In genomic region chr8:107085358-107085757, GRCm38 (mm10) we compare ENCODE assay signal across 13 mouse cellular contexts. TPM values are rescaled to one million over a fixed set of nuclear protein-coding genes. Genes with fewer than 3 reads are reported as not detected.
DNase-seq lines count a peak whose midpoint lies in the region; ATAC-seq and TF ChIP-seq lines count a peak whose summit lies in the region.
"Had no signal": no experiment of that assay in that cellular context is flagged by ENCODE, and none has a peak within 500 bp of the region (broad histone marks: within the 10 kb centered on the region; RNA-seq: fewer than 3 reads in every experiment).

No protein-coding gene starts in this region.

- H3K4me3 ChIP-seq in gastrocnemius, adult 2 months: no peak overlapping the region
- no peak overlapping the region for H3K4me3 ChIP-seq in midbrain, embryonic 14.5 days (replicated peaks; ENCODE audit: low read depth, low read length)
- no peak overlapping the region for H3K4me3 ChIP-seq in midbrain, embryonic 10.5 days
- H3K4me3 ChIP-seq: embryonic facial prominence, embryonic 12.5 days; limb, embryonic 13.5 days; midbrain, embryonic 15.5 days had no signal

- no peak for DNase-seq in gastrocnemius, adult 2 months
- DNase-seq in gastrocnemius, postnatal 14 days: no peak
- peak; percentile 7 for DNase-seq in midbrain, embryonic 14.5 days
- no peak for DNase-seq in midbrain, embryonic 10.5 days (ENCODE audit: low spot score)
- DNase-seq in adipocyte (ENCODE audit: low spot score): peak; percentile 21
- DNase-seq in thymus, postnatal 25 days: peak; percentile 33
- no peak for DNase-seq in urinary bladder, postnatal 14 days (ENCODE audit: low spot score)
- no peak for DNase-seq in heart, postnatal 14 days
- DNase-seq: heart, postnatal 10 days had no signal

- no peak overlapping the region for H3K27ac ChIP-seq in gastrocnemius, adult 2 months
- H3K27ac ChIP-seq in midbrain, embryonic 14.5 days (replicated peaks; ENCODE audit: low read depth, low read length): no peak overlapping the region
- H3K27ac ChIP-seq in midbrain, embryonic 10.5 days (replicated peaks): no peak overlapping the region
- H3K27ac ChIP-seq: embryonic facial prominence, embryonic 12.5 days; limb, embryonic 13.5 days; midbrain, embryonic 15.5 days had no signal

- WGBS in midbrain, embryonic 14.5 days: 98% methylated on average over 17 of the region's 17 CpGs
- WGBS in midbrain, embryonic 10.5 days: 98% methylated on average over 17 of the region's 17 CpGs

- ATAC-seq in midbrain, embryonic 14.5 days (ENCODE audit: low FRiP score, low TSS enrichment): no peak
- ATAC-seq: midbrain, embryonic 15.5 days had no signal

- intact Hi-C loops in gastrocnemius, adult 2 months (cut with DNase I): no loop called here
- intact Hi-C loops in gastrocnemius, postnatal 14 days (cut with DNase I; ENCODE audit: low total_unique reads): no loop called here
- intact Hi-C loops in heart, postnatal 14 days (cut with DNase I): no loop called here

- no peak overlapping the region for H3K9ac ChIP-seq in midbrain, embryonic 14.5 days (replicated peaks; ENCODE audit: low read length)
- H3K9ac ChIP-seq: embryonic facial prominence, embryonic 12.5 days; limb, embryonic 13.5 days; midbrain, embryonic 15.5 days had no signal

- H3K4me1 ChIP-seq in midbrain, embryonic 14.5 days (ENCODE audit: control insufficient read depth, insufficient read depth, low read length): no peaks in the 10 kb centered on the region
- H3K4me1 ChIP-seq in midbrain, embryonic 10.5 days: no peaks in the 10 kb centered on the region
- H3K4me1 ChIP-seq: embryonic facial prominence, embryonic 12.5 days; limb, embryonic 13.5 days; midbrain, embryonic 15.5 days had no signal

- H3K27me3 ChIP-seq in midbrain, embryonic 14.5 days (ENCODE audit: control insufficient read depth, insufficient read depth, low read length): no peaks in the 10 kb centered on the region
- H3K27me3 ChIP-seq in midbrain, embryonic 10.5 days (ENCODE audit: low read depth, poor library complexity, severe bottlenecking): no peaks in the 10 kb centered on the region
- H3K27me3 ChIP-seq: embryonic facial prominence, embryonic 12.5 days; limb, embryonic 13.5 days; midbrain, embryonic 15.5 days had no signal

- H3K9me3 ChIP-seq in midbrain, embryonic 14.5 days (ENCODE audit: control insufficient read depth, low read length): no peaks in the 10 kb centered on the region
- no peaks in the 10 kb centered on the region; the same call in 1 of the 2 replicates for H3K9me3 ChIP-seq in midbrain, embryonic 10.5 days (replicated peaks)
- H3K9me3 ChIP-seq: embryonic facial prominence, embryonic 12.5 days; midbrain, embryonic 15.5 days had no signal

- H3K36me3 ChIP-seq in midbrain, embryonic 14.5 days (ENCODE audit: control insufficient read depth, insufficient read depth, low read length): peaks cover 55% of the 10 kb centered on the region
- peaks cover 95% of the 10 kb centered on the region for H3K36me3 ChIP-seq in midbrain, embryonic 10.5 days

- no peak overlapping the region for H3K4me2 ChIP-seq in midbrain, embryonic 14.5 days (ENCODE audit: low read length)
- H3K4me2 ChIP-seq: embryonic facial prominence, embryonic 12.5 days; limb, embryonic 13.5 days; midbrain, embryonic 15.5 days had no signal

- peak; percentile 35 for TF ChIP-seq CTCF in gastrocnemius, adult 2 months (IDR thresholded peaks at IDR 0.05)

RNA-seq across cellular contexts. Expression of gene Terf2, which starts 11.0 kb away (rescaled TPM):
- 10 to 100 TPM; 14.7 to 15.1 TPM for total RNA-seq in gastrocnemius, adult 2 months (2021)
- 10 to 100 TPM; 10.1 to 15.9 TPM for total RNA-seq in gastrocnemius, postnatal 14 days (2021)
- 23.3 and 27.6 TPM in 2 replicates for polyA plus RNA-seq in midbrain, embryonic 14.5 days (2014; fragmentation: Nextera tagmentation; extraction: Ambion mirVana)
- polyA plus RNA-seq in midbrain, embryonic 10.5 days (2016; fragmentation: Nextera tagmentation; extraction: Ambion mirVana): 19.1 and 19.6 TPM in 2 replicates
- 10 to 100 TPM; 14.4 to 15.0 TPM for total RNA-seq in heart, postnatal 14 days (2021)

RNA-seq across cellular contexts. Expression of gene Tmed6, which starts 19.9 kb away (rescaled TPM):
- not detected for total RNA-seq in gastrocnemius, adult 2 months (2021)
- total RNA-seq in gastrocnemius, postnatal 14 days (2021): not detected
- not detected in 2 replicates for polyA plus RNA-seq in midbrain, embryonic 14.5 days (2014; fragmentation: Nextera tagmentation; extraction: Ambion mirVana)
- polyA plus RNA-seq in midbrain, embryonic 10.5 days (2016; fragmentation: Nextera tagmentation; extraction: Ambion mirVana): not detected in 2 replicates
- not detected for total RNA-seq in heart, postnatal 14 days (2021)
- total RNA-seq: gastrocnemius, adult 8-10 months; heart, postnatal 10 days had no signal
- polyA plus RNA-seq: embryonic facial prominence, embryonic 12.5 days; limb, embryonic 13.5 days; midbrain, embryonic 15.5 days had no signal

RNA-seq across cellular contexts. Expression of gene Nip7, which starts 28.7 kb away (rescaled TPM):
- 10 to 100 TPM; 19.3 to 20.7 TPM for total RNA-seq in gastrocnemius, adult 2 months (2021)
- total RNA-seq in gastrocnemius, postnatal 14 days (2021): 10 to 100 TPM; 18.3 to 24.7 TPM
- polyA plus RNA-seq in midbrain, embryonic 14.5 days (2014; fragmentation: Nextera tagmentation; extraction: Ambion mirVana): 73.3 and 78.7 TPM in 2 replicates
- polyA plus RNA-seq in midbrain, embryonic 10.5 days (2016; fragmentation: Nextera tagmentation; extraction: Ambion mirVana): 113 and 125 TPM in 2 replicates
- 10 to 100 TPM; 19.5 to 24.2 TPM for total RNA-seq in heart, postnatal 14 days (2021)

RNA-seq across cellular contexts. Expression of gene Cog8, which starts 28.9 kb away (rescaled TPM):
- total RNA-seq in gastrocnemius, adult 2 months (2021): 10 to 100 TPM; 18.7 to 20.3 TPM
- 10 to 100 TPM; 16.9 to 17.7 TPM for total RNA-seq in gastrocnemius, postnatal 14 days (2021)
- polyA plus RNA-seq in midbrain, embryonic 14.5 days (2014; fragmentation: Nextera tagmentation; extraction: Ambion mirVana): 36.1 and 41.4 TPM in 2 replicates
- 38.2 and 40.8 TPM in 2 replicates for polyA plus RNA-seq in midbrain, embryonic 10.5 days (2016; fragmentation: Nextera tagmentation; extraction: Ambion mirVana)
- total RNA-seq in heart, postnatal 14 days (2021): 10 to 100 TPM; 18.6 to 18.9 TPM

RNA-seq across cellular contexts. Expression of gene Pdf, which starts 36.9 kb away (rescaled TPM):
- 10 to 100 TPM; 38.6 to 44.0 TPM for total RNA-seq in gastrocnemius, adult 2 months (2021)
- total RNA-seq in gastrocnemius, postnatal 14 days (2021): 10 to 100 TPM; 35.3 to 36.0 TPM
- polyA plus RNA-seq in midbrain, embryonic 14.5 days (2014; fragmentation: Nextera tagmentation; extraction: Ambion mirVana): 29.1 and 33.0 TPM in 2 replicates
- polyA plus RNA-seq in midbrain, embryonic 10.5 days (2016; fragmentation: Nextera tagmentation; extraction: Ambion mirVana): 44.2 and 48.1 TPM in 2 replicates
- 10 to 100 TPM; 49.4 to 49.6 TPM for total RNA-seq in heart, postnatal 14 days (2021)

Comparison
In these comparisons a context has a peak if more than half of its experiments do, and no peak if none do; other contexts are left out.
1. DNase-seq: peak in midbrain, embryonic 14.5 days (single experiment), adipocyte (single experiment) and thymus, postnatal 25 days (single experiment); none in gastrocnemius, adult 2 months (single experiment), gastrocnemius, postnatal 14 days (single experiment), midbrain, embryonic 10.5 days (single experiment), urinary bladder, postnatal 14 days (single experiment) and heart, postnatal 14 days (0 of 2).